Mouse (Mus musculus) E14TG2a.4 (cell line): ENCODE results near the gene Axin2.

Experiments used
- CTCF ChIP-seq: conservative IDR thresholded peaks from 2 replicates; pipeline ENCODE4 v1.5.1; 2014; ENCODE audit warnings: low read length
- NANOG ChIP-seq: IDR thresholded peaks from 2 replicates; pipeline ENCODE4 v1.6.1; 2014; ENCODE audit warnings: borderline replicate concordance, low read length, mixed read lengths

GRCm38 (mm10) chr11:108925202-108925601 lies 5.1 kb downstream of the Axin2 start:
- TF ChIP-seq CTCF (peak; percentile 87), NANOG (no peak)
